ENCODE assay signal across 1 mouse cellular context in the genomic region with DNA sequence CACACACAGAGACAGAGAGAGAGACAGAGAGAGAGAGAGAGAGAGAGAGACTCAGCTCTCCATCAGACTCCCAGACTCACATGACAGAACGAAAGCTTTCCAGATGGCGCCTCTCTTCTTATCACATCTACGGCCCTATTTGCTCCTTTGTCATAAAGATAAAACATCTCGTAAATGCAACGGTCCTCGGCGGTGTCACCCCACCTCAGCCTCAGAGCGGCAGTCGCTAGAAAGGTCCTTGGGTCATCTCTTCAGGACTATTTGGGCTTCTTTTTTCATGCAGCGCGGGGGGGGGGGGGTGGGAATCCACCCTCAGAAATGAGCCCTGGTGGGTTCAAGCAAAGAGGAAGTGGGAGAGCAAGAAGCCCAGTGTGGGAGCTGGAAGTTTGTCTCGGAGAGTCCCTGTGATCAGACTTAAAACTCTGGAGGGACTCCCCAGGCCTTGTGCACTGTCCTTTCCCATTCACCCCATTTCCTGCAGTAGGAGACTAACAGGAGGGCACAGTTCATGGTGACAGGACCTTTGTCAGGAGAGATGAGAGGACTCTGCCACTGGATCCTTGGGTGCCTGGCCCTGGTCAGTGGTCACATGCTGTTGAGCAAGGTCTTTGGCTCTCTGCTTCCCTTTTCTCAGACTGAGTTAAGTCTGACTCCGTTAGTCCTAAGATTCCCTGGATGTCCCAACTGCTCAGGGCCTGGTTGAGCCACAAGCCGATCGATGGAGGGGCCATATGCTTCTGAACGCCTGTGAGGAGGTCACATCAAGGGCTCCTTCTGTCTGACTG.
TF ChIP-seq lines count a peak whose summit lies in the region.

No protein-coding gene starts in this region.

TF ChIP-seq in MEL, 35 proteins besides CTCF, POLR2A, EP300 and RAD21 (continued from another document):
- no peak for TF ChIP-seq NRF1 (IDR thresholded peaks at IDR 0.05; ENCODE audit: insufficient read depth, low read depth, low read length, poor library complexity, severe bottlenecking)
- no peak; the same call in 1 of the 2 replicates for TF ChIP-seq MXI1 (IDR thresholded peaks at IDR 0.05; ENCODE audit: low read depth, low read length)
- TF ChIP-seq ETS1 (IDR thresholded peaks at IDR 0.05; ENCODE audit: low read depth, low read length): peak; percentile 85
- peak; percentile 47; the same call in 1 of the 2 replicates for TF ChIP-seq MAZ (IDR thresholded peaks at IDR 0.05; ENCODE audit: low read depth, low read length)
- TF ChIP-seq NELFE (IDR thresholded peaks at IDR 0.05; ENCODE audit: low read depth, low read length): peak; percentile 62
- TF ChIP-seq USF2 (IDR thresholded peaks at IDR 0.05; ENCODE audit: borderline replicate concordance in 1 of 2, insufficient read depth in 1 of 2, low read depth in 1 of 2, low read length in 2 of 2): no peak
- no peak for TF ChIP-seq MAX (IDR thresholded peaks at IDR 0.05; ENCODE audit: low read length)
- peak; percentile 82 for TF ChIP-seq BHLHE40 (IDR thresholded peaks at IDR 0.05; ENCODE audit: borderline replicate concordance, low read depth, low read length)
- TF ChIP-seq USF1 (IDR thresholded peaks at IDR 0.05; ENCODE audit: low read depth, low read length): peak; percentile 74
- 0 out of 2 replicates have a peak, but pooled peaks have one; percentile 31 for TF ChIP-seq ELF1 (IDR thresholded peaks at IDR 0.05; ENCODE audit: low read depth, low read length)
- TF ChIP-seq GATA1 (IDR thresholded peaks at IDR 0.05; ENCODE audit: low read depth, low read length): peak; percentile 84
- TF ChIP-seq ZMIZ1 (IDR thresholded peaks at IDR 0.05; ENCODE audit: low read depth, low read length): peak; percentile 46; the same call in 1 of the 2 replicates
- TF ChIP-seq JUND (IDR thresholded peaks at IDR 0.05; ENCODE audit: low read depth, low read length): no peak
- peak; percentile 89 for TF ChIP-seq TCF12 (IDR thresholded peaks at IDR 0.05; ENCODE audit: low read depth, low read length)
- TF ChIP-seq TBP (IDR thresholded peaks at IDR 0.05; ENCODE audit: low read depth, low read length): peak; percentile 75; the same call in 1 of the 2 replicates
- no peak for TF ChIP-seq TAL1 (IDR thresholded peaks at IDR 0.05; ENCODE audit: low read length)
